Mouse (Mus musculus): ENCODE measurements at regions not wholly inside any gene's neighbourhood (a gene's known extent, or its start where the extent isn't known, plus 50 kb on each side); places are given as distances from the start of the nearest gene placed in this dataset.

DNA sequence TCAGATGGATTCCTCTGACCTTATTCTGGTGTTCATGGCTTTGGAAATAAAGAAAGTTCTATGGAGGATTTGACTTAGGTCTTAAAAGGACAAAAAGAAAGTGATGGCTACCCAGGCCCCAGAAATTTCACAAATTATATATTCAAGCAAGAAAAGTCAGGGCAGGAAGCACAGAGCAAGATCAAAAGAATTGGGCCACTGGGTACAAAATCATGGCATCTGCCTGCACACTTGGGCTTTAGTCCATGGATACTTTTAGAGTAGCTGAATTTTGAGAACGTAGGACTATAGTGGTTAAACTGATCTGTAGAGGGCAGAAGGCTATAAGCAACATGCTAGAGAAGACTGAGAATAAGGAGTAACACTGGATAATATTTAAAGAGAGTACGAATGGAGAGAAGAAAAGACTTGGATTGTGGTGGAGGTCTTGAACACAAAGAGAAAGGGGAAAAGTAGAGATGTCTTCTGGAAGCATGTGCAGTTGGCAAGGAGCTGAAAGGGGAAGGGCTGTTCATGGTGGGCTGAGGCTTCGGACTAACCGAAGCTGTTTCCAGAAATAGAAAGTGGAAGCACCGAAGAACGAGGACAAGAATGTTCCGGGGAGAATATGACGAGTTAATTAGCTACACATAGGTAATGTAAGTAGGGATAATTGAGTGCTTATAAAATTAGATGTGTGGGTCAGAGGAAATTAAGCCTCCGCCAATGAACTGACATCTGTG is 168.2 kb upstream of the Itga4 start:
- DNase-seq (ENCODE audit: low spot score) = no peak

DNA sequence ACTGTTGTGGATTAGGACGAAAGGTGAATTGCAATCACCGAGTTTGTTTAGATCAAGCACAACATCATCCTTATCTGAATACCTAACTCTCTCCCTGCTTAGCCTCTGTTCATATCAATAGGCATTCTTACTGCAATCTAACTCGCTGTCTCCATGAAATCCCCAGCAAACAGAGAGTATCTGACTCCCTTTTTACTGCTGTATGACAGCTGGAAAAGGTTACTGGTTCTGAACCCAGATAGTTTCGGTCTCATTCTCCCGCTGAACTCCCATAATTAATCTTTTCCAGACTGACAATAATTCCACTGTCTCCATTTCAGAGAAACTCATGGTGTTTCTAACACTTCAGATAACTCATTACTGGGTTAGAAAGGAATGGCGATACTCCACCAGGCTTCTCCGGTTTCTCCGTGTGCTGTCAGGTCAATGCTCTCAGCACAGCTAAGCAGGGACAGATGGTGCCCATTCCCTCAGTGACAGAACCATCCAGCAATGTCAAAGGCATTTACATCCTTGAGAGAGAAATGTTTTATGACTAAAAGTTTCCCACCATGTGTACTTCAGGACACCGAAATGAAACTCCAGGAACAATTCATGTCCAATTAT is 167.5 kb upstream of the Itga4 start:
- no peak for DNase-seq (ENCODE audit: low spot score)

- no peak for DNase-seq (ENCODE audit: low spot score)
Observed at GRCm38 (mm10) chr2:79090273-79090672, 165.0 kb upstream of the Itga4 start.

GRCm38 (mm10) chr2:79094298-79094697 is 160.9 kb upstream of the Itga4 start:
- DNase-seq (ENCODE audit: low spot score) = no peak

DNA sequence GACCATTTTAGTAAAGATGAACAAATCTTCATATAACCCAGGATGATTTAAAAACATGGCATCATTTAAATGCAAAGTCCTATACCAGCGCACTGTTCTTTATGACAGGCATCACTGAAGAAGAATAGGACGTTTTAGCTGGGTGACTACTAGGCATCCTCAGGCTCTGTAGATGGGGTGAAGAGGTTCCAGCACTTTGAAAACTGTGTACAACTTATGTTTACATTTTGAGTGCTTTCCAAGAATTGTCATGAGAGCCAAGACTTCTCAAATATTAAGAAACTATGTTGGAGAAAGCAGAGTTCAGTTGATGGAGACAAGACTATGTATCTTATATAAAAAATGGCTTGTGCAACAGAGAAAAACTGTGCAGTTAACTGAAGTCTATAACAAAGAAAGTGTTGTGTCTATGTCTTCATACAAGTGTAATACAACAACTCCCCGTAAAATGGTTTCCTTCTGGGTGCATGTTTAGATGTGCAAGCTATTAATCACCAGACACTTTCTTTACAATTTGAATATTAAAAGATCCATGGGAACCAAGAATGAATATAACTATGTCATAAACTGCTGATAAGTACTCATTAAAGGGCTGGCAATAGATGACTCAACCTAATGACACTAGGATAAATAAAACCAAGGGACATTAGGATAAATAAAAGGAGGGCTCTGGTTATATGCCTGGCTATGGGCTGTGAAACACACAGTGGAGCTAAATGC is 158.5 kb upstream of the Itga4 start:
- no peak for DNase-seq (ENCODE audit: low spot score)

- no peak for DNase-seq (ENCODE audit: low spot score)
Observed at GRCm38 (mm10) chr2:79099601-79100000, 155.6 kb upstream of the Itga4 start.

DNA sequence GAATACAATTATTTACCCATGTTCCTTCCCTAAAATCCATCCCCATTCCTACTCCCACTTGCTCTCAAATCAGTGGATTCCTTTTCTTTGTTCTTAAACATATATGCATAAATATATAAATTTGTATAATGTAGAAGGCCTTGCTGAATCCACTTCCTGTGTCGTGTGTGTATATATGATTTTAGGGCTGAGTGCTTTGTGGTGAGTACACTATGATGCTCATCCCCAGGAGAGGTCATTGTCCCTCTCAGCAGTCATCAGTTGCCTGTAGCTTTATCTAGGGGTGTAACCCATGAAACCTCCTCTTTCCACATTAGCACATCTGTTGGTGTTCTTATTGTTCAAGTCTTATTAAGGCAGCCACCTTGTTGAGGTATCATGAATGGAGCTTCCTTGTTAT is 143.6 kb upstream of the Itga4 start:
- no peak for DNase-seq (ENCODE audit: low spot score)

DNA sequence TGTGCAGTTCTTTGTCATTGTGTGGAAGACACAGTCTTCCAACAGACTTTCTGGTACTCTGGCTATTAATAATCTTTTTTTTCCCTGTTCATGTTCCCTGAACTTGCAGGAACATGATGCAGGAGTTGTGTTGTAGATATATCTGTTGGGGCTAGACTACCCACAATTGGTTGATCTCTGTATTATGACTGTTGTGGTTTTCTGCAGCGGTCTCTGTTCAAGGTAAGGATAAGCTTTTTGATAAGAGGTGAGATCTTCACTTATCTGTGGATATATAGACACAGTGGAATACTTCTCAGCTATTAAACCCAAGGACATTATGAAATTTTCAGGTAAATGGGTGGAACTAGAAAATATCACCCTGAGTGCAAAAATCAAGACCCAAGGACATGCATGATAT is 143.2 kb upstream of the Itga4 start:
- no peak for DNase-seq (ENCODE audit: low spot score)

DNA sequence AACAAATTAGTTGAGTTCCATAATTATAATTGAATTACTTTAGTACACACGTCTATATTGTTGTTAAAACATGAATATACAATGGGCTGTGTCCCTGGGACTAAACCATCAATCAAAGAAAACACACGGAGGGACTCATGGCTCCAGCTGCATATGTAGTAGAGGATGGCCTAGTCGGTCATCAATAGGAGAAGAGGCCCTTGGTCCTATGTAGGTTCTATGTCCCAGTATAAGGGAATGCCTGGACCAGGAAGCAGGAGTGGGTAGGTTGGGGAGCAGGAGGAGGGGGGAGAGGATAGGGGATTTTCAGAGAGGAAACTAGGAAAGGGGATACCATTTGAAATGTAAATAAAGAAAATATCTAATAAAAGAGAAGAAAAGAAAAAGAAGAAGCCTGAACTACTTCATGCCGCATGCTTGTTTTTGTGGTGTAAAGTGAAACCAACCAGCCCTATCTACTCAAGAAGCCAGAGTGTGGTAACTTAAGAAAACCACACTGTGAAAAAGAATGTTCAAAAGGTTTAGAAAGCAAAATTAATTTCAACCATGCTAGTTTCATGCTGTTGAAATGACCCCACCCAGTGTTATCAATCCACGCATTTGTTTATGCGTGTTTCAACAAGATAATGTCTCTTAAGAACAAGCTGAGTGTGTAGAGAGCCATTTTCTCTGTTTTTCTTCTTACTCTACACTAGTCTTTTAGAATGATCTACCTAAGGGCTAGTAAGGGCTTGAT is 134.4 kb upstream of the Itga4 start:
- DNase-seq (ENCODE audit: low spot score) = no peak

DNA sequence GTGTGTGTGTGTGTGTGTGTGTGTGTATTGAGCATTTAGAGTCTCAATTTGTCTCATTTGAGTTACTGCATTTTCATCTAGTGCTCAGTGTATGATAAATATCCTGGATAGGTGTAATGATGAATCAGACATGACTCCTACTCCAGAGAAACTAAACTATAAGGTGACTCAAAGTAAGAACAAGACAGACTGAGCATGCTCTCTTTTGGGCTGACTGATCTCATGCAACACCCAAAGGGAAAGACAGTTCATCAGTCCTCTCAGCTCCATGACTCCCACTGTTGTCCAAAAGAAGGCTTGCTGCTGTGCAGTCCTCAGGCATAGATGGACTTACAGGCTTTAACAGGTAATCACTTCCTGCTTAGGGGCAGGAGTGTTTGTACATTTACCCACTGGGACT is 132.7 kb upstream of the Itga4 start:
- DNase-seq (ENCODE audit: low spot score) = no peak

- DNase-seq (ENCODE audit: low spot score) = no peak
Observed at GRCm38 (mm10) chr2:79124272-79124976, 130.8 kb upstream of the Itga4 start.

GRCm38 (mm10) chr2:79126170-79126879 is 128.9 kb upstream of the Itga4 start:
- no peak for DNase-seq (ENCODE audit: low spot score)

- no peak for DNase-seq (ENCODE audit: low spot score)
Observed at GRCm38 (mm10) chr2:79126996-79127741, 128.1 kb upstream of the Itga4 start.

- DNase-seq (ENCODE audit: low spot score) = no peak
Observed at GRCm38 (mm10) chr2:79127822-79128221, 127.4 kb upstream of the Itga4 start.

DNA sequence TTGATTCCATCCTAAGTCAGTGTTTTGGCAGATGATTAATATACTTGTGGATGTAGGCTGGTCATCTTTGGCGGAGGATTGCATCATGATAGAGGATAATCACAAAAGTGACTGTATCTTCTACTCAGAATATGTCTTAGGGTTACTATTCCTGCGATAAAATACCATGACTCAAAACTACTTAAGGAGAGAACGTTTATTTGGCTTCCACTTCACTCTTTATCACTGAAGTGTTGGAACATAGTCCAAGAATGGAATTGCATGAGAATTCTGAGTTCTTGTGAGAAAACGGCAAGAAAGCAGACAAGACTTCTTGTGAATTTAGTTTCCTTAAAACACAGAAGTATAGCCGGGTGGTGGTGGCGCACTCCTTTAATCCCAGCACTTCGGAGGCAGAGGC is 124.6 kb upstream of the Itga4 start:
- no peak for DNase-seq (ENCODE audit: low spot score)

DNA sequence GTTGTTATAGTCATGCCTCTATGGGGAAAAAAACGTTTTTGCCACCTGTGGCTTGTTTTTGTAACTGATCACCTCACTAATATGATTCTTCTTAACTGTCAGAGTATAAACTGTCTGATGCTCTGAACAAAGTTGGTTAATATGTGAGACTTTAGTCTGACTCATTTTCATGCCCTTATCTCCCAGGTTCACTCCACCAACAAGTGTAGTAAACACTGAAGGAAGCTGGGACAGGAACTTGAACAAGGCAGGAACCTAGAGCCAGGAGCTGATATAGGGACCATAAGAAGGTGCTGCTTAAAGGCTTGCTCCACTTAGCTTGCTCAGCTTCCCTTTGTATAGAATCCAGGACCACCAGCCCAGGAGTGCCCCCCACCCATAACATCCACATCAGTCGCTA is 124.0 kb upstream of the Itga4 start:
- no peak for DNase-seq (ENCODE audit: low spot score)

DNA sequence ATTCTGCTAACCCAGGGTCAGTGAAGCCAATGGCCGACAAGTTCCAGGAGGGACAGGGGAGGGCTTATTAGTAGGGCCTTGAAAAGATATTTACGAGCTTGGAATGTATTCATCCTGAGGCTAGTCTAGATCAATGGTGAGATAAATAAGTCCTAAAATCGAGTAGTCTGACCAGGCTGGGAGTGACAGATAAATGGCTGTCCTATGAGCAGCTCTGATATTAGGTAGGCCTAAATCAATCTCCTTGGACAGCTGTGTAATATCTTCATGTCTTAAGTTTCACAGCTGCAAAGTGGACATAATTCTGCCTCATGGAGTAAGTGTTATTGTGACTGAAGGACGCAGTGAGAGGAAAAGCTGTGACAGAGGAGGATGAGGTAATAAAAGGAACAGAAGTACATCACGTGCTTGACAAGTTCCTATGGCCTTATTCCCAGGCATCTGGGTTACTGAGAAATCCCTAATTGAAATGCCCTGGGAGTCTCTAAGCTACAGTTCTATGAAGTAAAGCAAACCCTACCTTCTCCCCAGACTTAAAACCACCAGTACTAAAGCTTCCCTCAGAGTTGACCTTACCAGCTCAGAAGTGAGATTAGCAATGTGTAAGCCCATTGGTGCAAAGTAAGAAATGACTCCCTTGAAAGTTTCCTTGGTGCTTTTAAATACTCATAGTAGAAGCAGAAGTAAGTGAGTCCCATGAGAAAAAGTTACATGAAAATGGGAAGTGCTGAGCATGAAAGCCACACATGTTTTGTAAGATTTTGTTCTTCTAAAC is 123.3 kb upstream of the Itga4 start:
- no peak for DNase-seq (ENCODE audit: low spot score)

DNA sequence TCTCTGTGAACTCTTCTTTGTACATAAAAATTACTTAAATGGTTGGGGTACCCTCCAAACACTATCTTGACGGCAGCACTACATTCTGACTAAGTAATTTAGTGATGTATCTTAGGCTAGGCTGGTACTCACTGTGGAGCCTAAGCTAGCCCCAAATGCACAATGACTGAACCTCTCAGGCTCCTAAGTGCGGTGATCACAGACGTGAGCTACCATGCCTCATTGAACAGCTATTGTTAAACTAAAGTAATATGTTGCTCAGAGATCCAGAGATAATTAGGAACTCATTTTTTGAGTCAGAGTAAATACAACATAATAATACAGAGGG is 122.7 kb upstream of the Itga4 start:
- no peak for DNase-seq (ENCODE audit: low spot score)

DNA sequence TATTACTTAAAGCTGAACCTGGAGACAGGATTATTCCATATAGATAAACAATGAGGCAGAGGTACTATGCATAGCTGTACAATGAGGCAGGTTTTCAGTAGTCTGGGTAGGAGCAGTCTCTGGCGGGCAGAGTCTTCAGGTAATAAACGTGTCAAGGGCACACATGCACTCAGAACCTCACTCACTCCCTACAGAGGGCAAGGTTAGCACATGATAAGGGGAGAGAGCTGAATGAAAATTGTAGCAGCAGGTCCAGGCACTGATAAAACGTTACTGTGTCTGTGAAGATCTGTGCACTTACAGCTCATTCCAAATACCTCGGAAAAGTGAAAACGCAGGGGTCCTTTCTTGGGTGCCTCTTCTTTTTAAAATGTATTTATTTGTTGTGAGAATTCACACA is 120.9 kb upstream of the Itga4 start:
- DNase-seq (ENCODE audit: low spot score) = no peak

- no peak for DNase-seq (ENCODE audit: low spot score)
Observed at GRCm38 (mm10) chr2:79135986-79136385, 119.2 kb upstream of the Itga4 start.

Data from ovary, postnatal 14 days (tissue).